Mouse (Mus musculus) telencephalon, adult 2 months (tissue): Measurements from ENCODE around the gene Asf1b.

Source experiments
- DNase-seq: peaks from one replicate; pipeline ENCODE4 v3.0.0-alpha.2; 2011; ENCODE audit warnings: low read depth, low spot score

Gene Asf1b

DNA sequence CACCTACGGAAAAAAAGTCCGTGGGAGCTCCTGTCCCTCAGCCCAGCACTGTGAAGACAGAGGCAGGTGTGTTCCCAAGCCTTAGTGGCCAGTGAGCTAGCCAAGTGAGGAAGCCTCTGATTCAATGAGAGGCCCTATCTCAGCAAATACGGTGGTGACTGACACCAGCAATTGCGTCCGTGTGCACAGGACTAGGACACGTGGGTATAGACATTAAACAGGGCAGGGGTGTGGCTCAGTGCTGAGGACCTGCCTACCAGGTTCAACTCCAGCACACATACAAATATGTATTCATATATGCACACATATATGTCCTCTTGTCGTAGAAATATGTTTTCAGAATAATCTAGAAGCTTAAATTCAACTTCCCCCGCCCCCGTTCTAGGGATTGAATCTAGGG lies 64.4 kb downstream of the Asf1b start:
- no peak for DNase-seq
